Mouse (Mus musculus) testis, adult 2 months (tissue): ENCODE results near the gene Stat1. TPM values are rescaled to one million over a fixed set of nuclear protein-coding genes. Genes with fewer than 3 reads are reported as not detected.

ENCODE experiments used
- H3K27ac ChIP-seq: fragments of 200-500 bp; 2 replicates; pipeline ENCODE4 v1.5.1; 2012; ENCODE audit warnings: low read depth, low read length; ENCODE audit not compliant: control insufficient read depth, insufficient read depth
- H3K27me3 ChIP-seq: fragments of 200-500 bp; 2 replicates; pipeline ENCODE4 v1.6.1; 2012; ENCODE audit warnings: mild to moderate bottlenecking, low read length, moderate library complexity; ENCODE audit not compliant: control insufficient read depth, insufficient read depth
- H3K36me3 ChIP-seq: fragments of 200-500 bp; 2 replicates; pipeline ENCODE4 v1.6.1; 2012; ENCODE audit warnings: mild to moderate bottlenecking, low read length; ENCODE audit not compliant: control insufficient read depth, insufficient read depth
- H3K4me1 ChIP-seq: fragments of 200-500 bp; 2 replicates; pipeline ENCODE4 v1.6.1; 2012; ENCODE audit warnings: low read length; ENCODE audit not compliant: control insufficient read depth, insufficient read depth
- H3K4me3 ChIP-seq: fragments of 200-500 bp; 2 replicates; pipeline ENCODE4 v1.5.1; 2012; ENCODE audit warnings: low read depth, mild to moderate bottlenecking, low read length, moderate library complexity, mixed read lengths; ENCODE audit not compliant: control insufficient read depth
- CTCF ChIP-seq: fragments of 200-500 bp; IDR thresholded peaks from 2 replicates; pipeline ENCODE4 v1.5.1; 2012; ENCODE audit warnings: low read depth, mild to moderate bottlenecking, inconsistent platforms, low read length, moderate library complexity; ENCODE audit not compliant: control insufficient read depth, insufficient read depth, insufficient replicate concordance
- POLR2A ChIP-seq: fragments of 200-500 bp; IDR thresholded peaks from 2 replicates; pipeline ENCODE4 v1.6.1; 2012; ENCODE audit warnings: low read depth, mild to moderate bottlenecking, inconsistent platforms, low read length, moderate library complexity; ENCODE audit not compliant: control insufficient read depth
- polyA plus RNA-seq: library from polyadenylated mRNA; depleted of rRNA; stranded (reverse); fragments of >200 nt; gene quantifications from 2 replicates; pipeline ENCODE4 v1.2.3, GENCODE M21; 2012

Gene Stat1
- polyA plus RNA-seq, 1 experiment, result 8.3 TPM

DNA sequence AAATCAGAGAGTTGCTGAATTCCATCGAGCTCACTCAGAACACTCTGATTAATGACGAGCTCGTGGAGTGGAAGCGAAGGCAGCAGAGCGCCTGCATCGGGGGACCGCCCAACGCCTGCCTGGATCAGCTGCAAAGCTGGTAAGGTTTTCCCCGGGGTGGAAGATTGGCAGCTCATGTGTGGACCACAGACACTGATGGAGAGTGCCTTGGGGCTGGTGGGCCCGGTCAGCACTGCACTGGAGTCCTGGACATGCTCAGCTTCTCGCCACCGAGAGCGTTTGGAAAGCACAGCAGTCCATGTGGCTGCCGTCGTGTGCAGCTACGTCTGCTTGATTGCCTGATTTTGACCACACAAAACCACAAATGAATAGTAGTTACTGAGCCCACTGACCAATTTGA lies 18.1 kb downstream of the Stat1 start:
- H3K27ac ChIP-seq, result no peak overlapping the region
- TF ChIP-seq POLR2A (no peak), CTCF (no peak)
- H3K27me3 ChIP-seq, result no peaks in the 10 kb centered on the region

DNA sequence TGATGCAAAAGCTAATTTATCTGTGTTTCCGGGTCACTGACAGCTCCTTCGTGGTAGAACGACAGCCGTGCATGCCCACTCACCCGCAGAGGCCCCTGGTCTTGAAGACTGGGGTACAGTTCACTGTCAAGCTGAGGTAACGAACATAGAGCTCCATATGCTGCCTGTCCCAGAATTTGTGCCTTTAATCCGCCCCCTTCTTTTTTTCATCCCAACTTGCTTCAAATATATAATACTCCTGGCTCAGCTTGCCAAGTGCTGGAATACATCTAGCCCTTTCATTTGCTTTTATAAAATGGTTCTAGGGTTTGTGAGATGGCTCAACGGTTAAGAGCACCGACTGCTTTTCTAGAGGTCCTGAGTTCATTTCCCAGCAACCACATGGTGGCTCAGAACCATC lies 21.3 kb downstream of the Stat1 start:
- no peak for TF ChIP-seq CTCF
- Histone ChIP-seq H3K27me3 (no peaks in the 10 kb centered on the region), H3K4me3 (no peak overlapping the region)

More for the DNA sequence above, 18.1 kb downstream of the Stat1 start:
- Histone ChIP-seq H3K36me3 (no peaks in the 10 kb centered on the region; the same call in 1 of the 2 replicates), H3K4me1 (no peaks in the 10 kb centered on the region), H3K4me3 (no peak overlapping the region)

DNA sequence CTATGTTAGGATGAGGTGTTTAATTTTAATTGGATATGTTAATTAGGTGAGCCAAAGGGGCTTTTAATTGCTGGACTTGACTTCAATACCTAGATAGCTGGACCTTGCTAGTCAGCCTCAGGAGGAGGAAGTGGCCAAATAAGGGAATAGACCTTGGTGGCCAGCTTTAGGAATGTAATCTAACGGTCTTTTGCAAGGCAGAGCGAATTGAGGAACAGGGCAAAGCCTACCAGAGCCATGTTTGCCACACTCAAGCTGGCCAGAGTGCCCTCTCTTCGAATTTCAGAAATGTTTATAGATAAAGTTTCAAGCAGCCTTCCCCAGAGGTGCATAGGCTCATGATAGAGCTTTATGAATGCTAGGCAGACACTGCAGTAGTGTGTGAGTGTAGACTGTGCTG lies 22.2 kb downstream of the Stat1 start:
- Histone ChIP-seq H3K4me1 (no peaks in the 10 kb centered on the region), H3K4me3 (no peak overlapping the region), H3K27ac (no peak overlapping the region), H3K27me3 (no peaks in the 10 kb centered on the region), H3K36me3 (no peaks in the 10 kb centered on the region; the same call in none of the 2 replicates)
- no peak for TF ChIP-seq CTCF
- no peak for TF ChIP-seq POLR2A

More for the DNA sequence above, 21.3 kb downstream of the Stat1 start:
- no peak overlapping the region for H3K27ac ChIP-seq
- no peaks in the 10 kb centered on the region; the same call in none of the 2 replicates for H3K36me3 ChIP-seq
- no peaks in the 10 kb centered on the region for H3K4me1 ChIP-seq

DNA sequence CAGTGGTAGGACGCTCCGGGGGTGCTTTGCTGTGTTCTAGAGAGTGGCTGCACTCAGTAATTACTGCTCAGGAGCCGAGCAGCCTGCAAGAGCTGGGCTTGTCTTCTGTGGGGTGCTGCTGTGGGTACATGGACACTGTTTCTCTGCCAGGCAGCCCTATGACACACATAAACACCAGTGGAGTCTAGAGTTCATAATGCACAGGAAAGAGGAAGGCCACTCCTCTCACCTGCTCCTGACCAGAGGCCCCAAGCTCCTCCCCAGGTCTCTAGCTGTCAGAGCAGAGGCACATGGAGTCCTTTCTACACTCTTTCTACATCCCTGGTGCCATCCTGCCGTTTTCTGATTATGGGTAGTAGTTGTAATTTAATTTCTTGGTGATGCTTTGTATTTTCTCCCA lies 22.9 kb downstream of the Stat1 start:
- TF ChIP-seq POLR2A (no peak), CTCF (no peak)
- H3K4me3 ChIP-seq, result no peak overlapping the region
- H3K27ac ChIP-seq, result no peak overlapping the region
- H3K27me3 ChIP-seq, result no peaks in the 10 kb centered on the region
- H3K4me1 ChIP-seq, result no peaks in the 10 kb centered on the region
- no peaks in the 10 kb centered on the region; the same call in none of the 2 replicates for H3K36me3 ChIP-seq

DNA sequence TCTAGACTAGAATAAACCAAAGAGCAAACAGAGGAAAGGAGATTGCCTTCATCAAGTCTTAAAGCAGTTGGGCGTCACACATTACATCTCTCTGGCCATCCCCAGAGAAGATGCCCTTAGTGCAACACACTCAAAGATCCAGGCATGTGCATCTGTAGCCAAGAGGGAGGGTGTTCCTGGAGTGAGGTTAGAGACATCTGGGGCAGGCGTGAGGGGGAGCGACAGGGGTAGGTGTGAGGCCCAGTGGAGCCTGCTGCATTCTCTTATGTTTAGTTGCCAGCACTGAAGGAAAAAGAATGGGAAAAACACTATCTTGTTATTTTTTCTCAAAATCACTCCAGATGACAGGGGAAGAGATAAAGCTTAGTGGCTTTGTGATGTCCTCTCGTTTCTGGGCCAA lies 24.0 kb downstream of the Stat1 start:
- no peaks in the 10 kb centered on the region for H3K27me3 ChIP-seq
- no peak overlapping the region for H3K27ac ChIP-seq
- H3K36me3 ChIP-seq, result no peaks in the 10 kb centered on the region; the same call in none of the 2 replicates
- H3K4me3 ChIP-seq, result no peak overlapping the region
- no peaks in the 10 kb centered on the region for H3K4me1 ChIP-seq
- TF ChIP-seq CTCF (no peak), POLR2A (no peak)

DNA sequence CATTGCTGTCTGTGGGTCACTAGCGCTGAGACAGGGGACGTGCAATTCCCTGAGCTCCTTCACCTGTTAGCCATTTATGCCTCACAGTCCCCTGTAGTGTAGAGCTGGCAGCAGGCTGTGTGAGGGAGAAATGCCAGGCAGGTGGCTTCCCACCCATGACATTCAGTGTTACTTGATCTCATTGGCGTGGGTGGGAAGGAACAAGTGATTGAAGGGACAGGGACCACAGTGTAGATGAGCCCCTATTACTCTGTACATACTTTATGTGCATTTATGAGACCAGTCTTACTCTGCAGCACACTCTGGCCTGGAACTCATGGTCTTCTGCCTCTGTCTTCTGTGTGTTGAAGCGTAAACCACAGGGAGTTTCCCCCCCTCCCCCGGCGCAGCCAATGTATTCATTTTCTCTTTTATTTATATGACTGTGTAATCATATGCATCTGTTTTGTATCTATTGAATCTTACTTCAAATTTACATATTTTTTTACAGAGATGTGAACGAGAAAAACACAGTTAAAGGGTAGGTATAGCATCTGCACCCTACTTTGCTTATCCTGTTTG lies 24.4 kb downstream of the Stat1 start:
- Histone ChIP-seq H3K4me3 (no peak overlapping the region), H3K36me3 (no peaks in the 10 kb centered on the region; the same call in none of the 2 replicates), H3K4me1 (no peaks in the 10 kb centered on the region), H3K27ac (no peak overlapping the region), H3K27me3 (no peaks in the 10 kb centered on the region)
- no peak for TF ChIP-seq POLR2A
- TF ChIP-seq CTCF, result no peak

DNA sequence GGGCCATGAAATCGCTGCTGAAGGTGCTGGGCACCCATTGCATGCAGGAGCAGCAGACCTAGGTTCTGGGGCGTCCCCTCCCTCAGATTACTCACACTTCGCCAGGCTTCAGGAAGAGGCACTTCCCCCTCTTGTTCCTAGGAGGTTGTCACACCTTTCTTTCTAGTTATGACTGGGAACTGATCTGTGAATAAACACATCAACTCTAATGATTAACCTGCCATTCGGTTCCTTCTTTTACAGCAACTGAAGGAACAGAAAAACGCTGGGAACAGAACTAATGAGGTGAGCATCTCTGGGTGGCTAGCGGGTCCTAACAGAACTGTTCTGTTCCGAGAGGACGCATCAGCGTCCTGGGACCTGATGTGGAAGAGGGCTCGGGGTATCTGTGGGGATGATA lies 25.7 kb downstream of the Stat1 start:
- TF ChIP-seq CTCF (no peak), POLR2A (no peak)
- no peak overlapping the region for H3K27ac ChIP-seq
- H3K27me3 ChIP-seq, result no peaks in the 10 kb centered on the region
- no peaks in the 10 kb centered on the region for H3K4me1 ChIP-seq
- no peak overlapping the region for H3K4me3 ChIP-seq
- H3K36me3 ChIP-seq, result no peaks in the 10 kb centered on the region; the same call in none of the 2 replicates
